Comparison of ENCODE assay signal across 18 mouse cellular contexts in the genomic region with DNA sequence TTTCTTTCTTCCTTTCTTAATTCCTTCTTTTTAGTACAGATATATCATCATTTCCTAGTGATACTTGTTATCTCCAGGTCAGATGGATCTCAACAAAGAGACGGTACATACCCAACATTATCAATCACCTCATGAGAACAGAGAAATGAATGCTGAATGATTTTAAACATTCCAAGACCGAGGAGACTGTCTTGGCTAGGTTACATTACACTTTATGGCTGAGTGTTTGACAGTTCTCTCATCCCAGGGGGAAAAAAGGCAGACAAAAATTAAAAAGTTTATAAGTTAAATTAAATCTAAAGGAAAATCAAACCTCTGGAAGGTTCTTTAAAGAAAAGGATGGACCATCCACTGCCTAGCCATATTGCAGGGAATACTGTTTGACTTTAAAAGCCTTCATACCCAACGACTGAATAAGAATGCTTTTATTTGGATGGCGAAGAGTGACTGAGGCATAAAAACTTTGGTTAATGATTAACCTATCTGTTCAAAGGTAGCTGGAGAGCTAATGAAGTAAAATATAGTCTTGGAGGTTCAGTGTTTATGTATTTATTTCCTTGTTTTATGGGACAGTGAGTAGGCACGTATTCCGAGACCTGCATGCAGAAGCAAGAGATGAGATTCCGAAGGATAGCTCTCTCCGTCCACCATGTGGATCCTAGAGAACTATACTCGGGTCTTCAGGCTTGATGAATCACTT.
DNase-seq lines count a peak whose midpoint lies in the region; ATAC-seq and TF ChIP-seq lines count a peak whose summit lies in the region.
"Had no signal": no experiment of that assay in that cellular context is flagged by ENCODE, and none has a peak within 500 bp of the region (broad histone marks: within the 10 kb centered on the region; RNA-seq: fewer than 3 reads in every experiment).

No protein-coding gene starts in this region.

- no peak for DNase-seq in kidney, adult 11 months
- DNase-seq in intestine, embryonic 14.5 days (ENCODE audit: low spot score), result no peak
- no peak for DNase-seq in left cerebral cortex, adult 2 months (ENCODE audit: extremely low spot score in 1 of 2, low spot score in 2 of 2)
- DNase-seq: adrenal gland, adult 2 months; adrenal gland, postnatal 25 days; cerebellum, adult 18-20 months; cerebellum, postnatal 10 days; forebrain, postnatal 0 days; gastrocnemius, postnatal 14 days; heart, adult 2 months; heart, postnatal 14 days had no signal

- ATAC-seq in kidney, embryonic 16.5 days (ENCODE audit: low FRiP score, low TSS enrichment), result peak; percentile 82
- ATAC-seq in intestine, embryonic 14.5 days (replicated peaks; ENCODE audit: low FRiP score, low TSS enrichment, low read depth), result peak; percentile 53; the same call in 1 of the 2 replicates
- peak; percentile 94 for ATAC-seq in intestine, embryonic 15.5 days
- ATAC-seq: forebrain, embryonic 13.5 days; forebrain, postnatal 0 days had no signal

- intact Hi-C loops in left cerebral cortex, adult 2 months (cut with DNase I), result no loop called here

- no peak for TF ChIP-seq CTCF in small intestine, adult 2 months (IDR thresholded peaks at IDR 0.05; ENCODE audit: extremely low read depth, insufficient read length, insufficient replicate concordance, low read depth, low read length)
- no peak for TF ChIP-seq CTCF in left cerebral cortex, adult 2 months (IDR thresholded peaks at IDR 0.05)

- peaks cover 4% of the 10 kb centered on the region; the same call in 1 of the 2 replicates for H3K9me3 ChIP-seq in kidney, embryonic 16.5 days (ENCODE audit: low read length)
- H3K9me3 ChIP-seq in intestine, embryonic 14.5 days (ENCODE audit: control insufficient read depth, low read length), result no peaks in the 10 kb centered on the region
- no peaks in the 10 kb centered on the region for H3K9me3 ChIP-seq in intestine, embryonic 15.5 days
- H3K9me3 ChIP-seq: heart, embryonic 15.5 days had no signal

- WGBS in kidney, embryonic 16.5 days, result 60% methylated on average over 9 of the region's 9 CpGs
- WGBS in intestine, embryonic 14.5 days, result 73% methylated on average over 9 of the region's 9 CpGs
- 64% methylated on average over 9 of the region's 9 CpGs for WGBS in intestine, embryonic 15.5 days
- WGBS in small intestine, adult 2 months, result 31% methylated on average over 9 of the region's 9 CpGs

- peak overlapping the region; percentile 63; the same call in 1 of the 2 replicates for H3K27ac ChIP-seq in kidney, embryonic 16.5 days (ENCODE audit: low read length)
- H3K27ac ChIP-seq in intestine, embryonic 14.5 days (ENCODE audit: low read depth), result no peak overlapping the region
- no peak overlapping the region for H3K27ac ChIP-seq in intestine, embryonic 15.5 days
- peak overlapping the region; percentile 40; the same call in 1 of the 2 replicates for H3K27ac ChIP-seq in small intestine, adult 2 months (ENCODE audit: insufficient read depth, low read depth, low read length)
- no peak overlapping the region for H3K27ac ChIP-seq in left cerebral cortex, adult 2 months
- H3K27ac ChIP-seq: embryonic facial prominence, embryonic 10.5 days; forebrain, embryonic 13.5 days; heart, adult 2 months; heart, embryonic 15.5 days had no signal

- no peak overlapping the region for H3K9ac ChIP-seq in kidney, embryonic 16.5 days (replicated peaks; ENCODE audit: low read length)
- no peak overlapping the region for H3K9ac ChIP-seq in intestine, embryonic 14.5 days (ENCODE audit: low read length)
- H3K9ac ChIP-seq in intestine, embryonic 15.5 days, result no peak overlapping the region
- H3K9ac ChIP-seq: forebrain, embryonic 13.5 days; forebrain, postnatal 0 days; heart, embryonic 15.5 days had no signal

- H3K4me2 ChIP-seq in kidney, embryonic 16.5 days (replicated peaks; ENCODE audit: low read depth, low read length), result no peak overlapping the region
- no peak overlapping the region for H3K4me2 ChIP-seq in intestine, embryonic 14.5 days (ENCODE audit: low read length)
- no peak overlapping the region for H3K4me2 ChIP-seq in intestine, embryonic 15.5 days (replicated peaks)
- H3K4me2 ChIP-seq: forebrain, embryonic 13.5 days; heart, embryonic 11.5 days; heart, embryonic 15.5 days had no signal

- no peaks in the 10 kb centered on the region for H3K27me3 ChIP-seq in kidney, embryonic 16.5 days (ENCODE audit: insufficient read depth, low read length)
- H3K27me3 ChIP-seq in intestine, embryonic 14.5 days (replicated peaks; ENCODE audit: control insufficient read depth, insufficient read depth, low read length), result no peaks in the 10 kb centered on the region
- H3K27me3 ChIP-seq in intestine, embryonic 15.5 days (replicated peaks), result no peaks in the 10 kb centered on the region
- H3K27me3 ChIP-seq in small intestine, adult 2 months (ENCODE audit: control insufficient read depth, insufficient read depth, low read length), result no peaks in the 10 kb centered on the region
- H3K27me3 ChIP-seq: forebrain, embryonic 13.5 days; heart, embryonic 15.5 days had no signal

- H3K4me3 ChIP-seq in kidney, embryonic 16.5 days (ENCODE audit: low read length), result no peak overlapping the region
- H3K4me3 ChIP-seq in intestine, embryonic 14.5 days (ENCODE audit: low read depth, low read length), result no peak overlapping the region
- H3K4me3 ChIP-seq in intestine, embryonic 15.5 days (replicated peaks), result no peak overlapping the region
- no peak overlapping the region for H3K4me3 ChIP-seq in small intestine, adult 2 months (ENCODE audit: low read depth, low read length)
- no peak overlapping the region for H3K4me3 ChIP-seq in left cerebral cortex, adult 2 months
- H3K4me3 ChIP-seq: embryonic facial prominence, embryonic 10.5 days; forebrain, embryonic 13.5 days; heart, adult 2 months; heart, embryonic 15.5 days had no signal

- H3K4me1 ChIP-seq in kidney, embryonic 16.5 days (ENCODE audit: insufficient read depth, low read length), result 0 out of 2 replicates have a peak, but pooled peaks cover 4% of the 10 kb centered on the region
- no peaks in the 10 kb centered on the region for H3K4me1 ChIP-seq in intestine, embryonic 14.5 days (replicated peaks; ENCODE audit: control insufficient read depth, insufficient read depth, low read length)
- H3K4me1 ChIP-seq in intestine, embryonic 15.5 days (replicated peaks), result no peaks in the 10 kb centered on the region
- H3K4me1 ChIP-seq in small intestine, adult 2 months (ENCODE audit: control insufficient read depth, insufficient read depth, insufficient read length, low read length), result no peaks in the 10 kb centered on the region
- H3K4me1 ChIP-seq: embryonic facial prominence, embryonic 10.5 days; forebrain, embryonic 13.5 days; heart, embryonic 15.5 days had no signal

- no peaks in the 10 kb centered on the region for H3K36me3 ChIP-seq in kidney, embryonic 16.5 days (ENCODE audit: insufficient read depth, low read length)
- H3K36me3 ChIP-seq in intestine, embryonic 14.5 days (ENCODE audit: control insufficient read depth, insufficient read depth, low read length), result no peaks in the 10 kb centered on the region
- no peaks in the 10 kb centered on the region for H3K36me3 ChIP-seq in intestine, embryonic 15.5 days
- no peaks in the 10 kb centered on the region for H3K36me3 ChIP-seq in small intestine, adult 2 months (ENCODE audit: control insufficient read depth, insufficient read depth, low read length)
- H3K36me3 ChIP-seq: embryonic facial prominence, embryonic 10.5 days; heart, embryonic 15.5 days had no signal

- TF ChIP-seq POLR2A in small intestine, adult 2 months (IDR thresholded peaks at IDR 0.05; ENCODE audit: low read depth, low read length), result no peak

Comparison
In these comparisons a context has a peak if more than half of its experiments do, and no peak if none do; other contexts are left out.
1. H3K27ac ChIP-seq: peak in kidney, embryonic 16.5 days (single experiment) and small intestine, adult 2 months (single experiment); none in intestine, embryonic 14.5 days (single experiment), intestine, embryonic 15.5 days (single experiment) and left cerebral cortex, adult 2 months (single experiment).
2. Peak in every context shown above with its lines, with median percentiles within 50 percentile points of each other: ATAC-seq.